Mouse (Mus musculus) monocyte, adult 59 days (primary cell): ENCODE data around the gene Il10ra. TPM values are rescaled to one million over a fixed set of nuclear protein-coding genes. Genes with fewer than 3 reads are reported as not detected.

Experiments used
- total RNA-seq, 2 experiments: library from RNA; stranded (reverse); gene quantifications; one replicate each; pipeline ENCODE4 v1.2.4; 2023

Il10ra gene
- total RNA-seq: 100 to 1,000 TPM; 427 to 460 TPM

GRCm38 (mm10) chr9:45268597-45269325, at the start of gene Il10ra:
Il10ra (minus strand) TSS chr9:45269149.

Other genes starting within 250 kb of the Il10ra start
- not detected for gene Mpzl2, start 229.3 kb downstream of the Il10ra start, total RNA-seq
- 1 to 10 TPM; 1.7 to 2.0 TPM for gene Mpzl3, start 214.0 kb downstream of the Il10ra start, total RNA-seq
- gene Jaml, start 190.0 kb downstream of the Il10ra start, total RNA-seq: 10 to 100 TPM; 18.4 to 18.5 TPM
- gene Scn2b, start 151.4 kb downstream of the Il10ra start, total RNA-seq: 1 to 10 TPM; 1.2 to 1.7 TPM
- gene Scn4b, start 130.8 kb downstream of the Il10ra start, total RNA-seq: under 1 TPM; 0.13 to 0.24 TPM
- gene BC049352, start 87.1 kb downstream of the Il10ra start, total RNA-seq: 1 to 10 TPM; 1.2 to 1.6 TPM
- under 1 TPM; 0.37 to 0.61 TPM for gene Tmprss4, start 65.1 kb downstream of the Il10ra start, total RNA-seq
- gene Tmprss13, start 50.0 kb upstream of the Il10ra start, total RNA-seq: not detected
- not detected for gene Fxyd6, start 101.0 kb upstream of the Il10ra start, total RNA-seq
- not detected for gene Fxyd2, start 130.5 kb upstream of the Il10ra start, total RNA-seq
- gene Dscaml1, start 157.5 kb upstream of the Il10ra start, total RNA-seq: under 1 TPM; 0.16 to 0.30 TPM